Mouse (Mus musculus): ENCODE measurements around the gene Napa. TPM values are rescaled to one million over a fixed set of nuclear protein-coding genes. Genes with fewer than 3 reads are reported as not detected.

Gene Napa
- polyA plus RNA-seq, 1 experiment from 2014 or later, result 214 TPM

GRCm38 (mm10) chr7:16104611-16105388 is 6.5 kb downstream of the Napa start:
- DNase-seq (ENCODE audit: low spot score) (no peak), ATAC-seq (ENCODE audit: low FRiP score) (no peak)
- Histone ChIP-seq H3K36me3 (replicated peaks; ENCODE audit: control insufficient read depth, insufficient read depth) (peaks cover 46% of the 10 kb centered on the region), H3K4me1 (replicated peaks; ENCODE audit: control insufficient read depth, insufficient read depth, low read length) (peaks cover 11% of the 10 kb centered on the region), H3K27ac (no peak overlapping the region), H3K9ac (no peak overlapping the region), H3K4me3 (replicated peaks; ENCODE audit: low read length) (no peak overlapping the region), H3K4me2 (replicated peaks) (no peak overlapping the region), H3K27me3 (ENCODE audit: control insufficient read depth, insufficient read depth, low read length) (no peaks in the 10 kb centered on the region), H3K9me3 (ENCODE audit: control insufficient read depth, low read length) (no peaks in the 10 kb centered on the region)
- WGBS, result 83% methylated on average over 7 of the region's 7 CpGs

DNA sequence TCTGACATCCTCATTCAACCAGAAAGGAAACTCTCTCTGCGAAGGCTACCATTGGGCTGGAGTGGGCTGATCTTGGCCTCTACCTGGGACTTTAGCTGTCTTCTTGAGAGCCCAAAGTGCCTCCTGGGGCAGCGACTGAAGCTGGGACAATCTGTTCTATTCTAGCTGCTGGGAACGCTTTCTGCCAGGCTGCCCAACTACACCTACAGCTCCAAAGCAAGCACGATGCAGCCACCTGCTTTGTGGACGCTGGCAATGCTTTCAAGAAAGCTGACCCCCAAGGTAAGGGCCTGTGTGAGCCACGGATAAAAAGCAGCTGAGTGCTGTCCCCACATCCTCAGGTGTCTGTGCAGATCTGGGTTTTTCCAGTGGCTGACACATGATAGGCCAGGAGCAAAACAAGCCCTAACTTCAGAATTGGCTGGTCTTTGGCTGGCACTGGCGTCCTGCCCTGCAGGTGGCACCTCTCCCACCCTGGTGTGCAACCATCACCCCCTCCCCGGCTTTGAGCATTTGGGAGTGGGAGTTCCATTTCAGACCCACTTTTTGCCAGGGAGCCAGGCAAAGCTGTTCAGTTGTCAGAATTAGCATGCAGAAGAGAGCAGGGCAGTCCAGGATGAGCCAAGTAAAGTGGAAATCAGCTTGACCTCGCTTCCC is 10.8 kb downstream of the Napa start:
- Histone ChIP-seq H3K4me3 (replicated peaks; ENCODE audit: low read length) (no peak overlapping the region), H3K4me1 (replicated peaks; ENCODE audit: control insufficient read depth, insufficient read depth, low read length) (peaks cover 1% of the 10 kb centered on the region; the same call in 1 of the 2 replicates), H3K27ac (no peak overlapping the region), H3K9ac (no peak overlapping the region), H3K27me3 (ENCODE audit: control insufficient read depth, insufficient read depth, low read length) (no peaks in the 10 kb centered on the region), H3K9me3 (ENCODE audit: control insufficient read depth, low read length) (no peaks in the 10 kb centered on the region), H3K4me2 (replicated peaks) (no peak overlapping the region), H3K36me3 (replicated peaks; ENCODE audit: control insufficient read depth, insufficient read depth) (peaks cover 82% of the 10 kb centered on the region)
- 93% methylated on average over 9 of the region's 9 CpGs for WGBS
- DNase-seq (ENCODE audit: low spot score), result no peak
- no peak for ATAC-seq (ENCODE audit: low FRiP score)

DNA sequence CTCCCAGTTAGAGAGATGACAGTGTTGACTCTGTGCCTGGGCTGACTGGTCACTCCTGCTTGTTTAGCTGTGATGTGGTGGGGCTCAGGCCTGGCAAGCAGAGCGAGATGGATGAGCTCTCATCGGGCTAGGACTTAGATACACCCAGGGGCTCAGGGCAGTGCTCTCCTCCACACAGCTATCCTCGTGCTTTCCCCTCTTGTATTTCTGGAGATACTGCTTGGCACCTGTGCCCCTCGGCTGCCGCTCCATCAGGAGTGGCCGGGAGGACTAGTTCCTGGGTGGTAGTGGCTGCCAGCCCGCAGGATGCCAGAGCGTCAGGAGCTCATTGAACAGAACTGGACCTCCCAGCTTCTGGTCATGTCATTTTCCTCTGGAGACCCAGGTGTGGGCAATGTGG is 11.9 kb downstream of the Napa start:
- no peak overlapping the region for H3K4me3 ChIP-seq (replicated peaks; ENCODE audit: low read length)
- H3K27ac ChIP-seq, result no peak overlapping the region
- no peak overlapping the region for H3K4me2 ChIP-seq (replicated peaks)
- 94% methylated on average over 8 of the region's 8 CpGs for WGBS
- no peaks in the 10 kb centered on the region for H3K9me3 ChIP-seq (ENCODE audit: control insufficient read depth, low read length)
- no peak for DNase-seq (ENCODE audit: low spot score)
- H3K27me3 ChIP-seq (ENCODE audit: control insufficient read depth, insufficient read depth, low read length), result no peaks in the 10 kb centered on the region
- no peaks in the 10 kb centered on the region for H3K4me1 ChIP-seq (replicated peaks; ENCODE audit: control insufficient read depth, insufficient read depth, low read length)
- H3K9ac ChIP-seq, result no peak overlapping the region
- ATAC-seq (ENCODE audit: low FRiP score), result no peak
- H3K36me3 ChIP-seq (replicated peaks; ENCODE audit: control insufficient read depth, insufficient read depth), result peaks cover 85% of the 10 kb centered on the region

DNA sequence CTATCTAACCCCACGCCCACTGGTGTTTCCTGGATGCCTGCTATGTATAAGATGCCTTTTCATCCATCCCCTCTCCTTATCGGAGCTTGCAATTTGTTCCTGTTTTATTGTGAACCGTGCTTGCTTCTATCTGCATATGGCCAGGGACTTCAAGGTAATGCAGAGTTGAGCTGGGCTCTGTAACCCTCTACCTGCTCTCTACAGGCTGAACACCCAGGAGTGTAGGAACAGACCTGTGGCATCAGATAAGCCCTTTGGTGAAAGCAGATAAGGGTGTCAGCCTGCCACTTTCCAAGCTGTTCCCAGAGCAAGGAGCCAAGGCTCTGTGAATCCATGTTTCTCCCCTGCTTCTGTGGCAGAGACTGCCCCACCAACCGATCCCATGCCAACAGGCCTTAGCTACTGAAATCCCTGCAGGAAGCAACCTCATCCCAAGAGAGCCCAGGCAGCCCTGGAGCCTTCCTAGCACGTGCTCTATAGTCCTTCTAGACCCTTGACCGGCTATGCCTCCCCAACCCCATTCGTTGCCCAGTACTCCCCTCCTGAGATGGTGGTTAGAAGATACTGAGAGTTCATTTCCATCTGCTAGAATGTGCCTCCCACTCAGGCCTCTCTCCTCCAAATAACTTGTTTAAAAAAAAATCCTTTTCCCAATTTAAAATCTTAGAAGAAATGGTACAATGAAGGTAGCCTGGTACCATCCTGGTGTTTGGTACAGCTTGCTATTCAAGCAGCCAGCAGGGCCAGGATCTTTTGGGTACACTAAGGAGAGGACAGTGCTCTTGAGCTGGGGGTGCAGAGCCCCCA is 13.2 kb downstream of the Napa start:
- Histone ChIP-seq H3K4me2 (replicated peaks) (no peak overlapping the region), H3K4me3 (replicated peaks; ENCODE audit: low read length) (no peak overlapping the region), H3K9ac (no peak overlapping the region), H3K36me3 (replicated peaks; ENCODE audit: control insufficient read depth, insufficient read depth) (peaks cover 91% of the 10 kb centered on the region), H3K27ac (no peak overlapping the region), H3K9me3 (ENCODE audit: control insufficient read depth, low read length) (no peaks in the 10 kb centered on the region), H3K27me3 (ENCODE audit: control insufficient read depth, insufficient read depth, low read length) (no peaks in the 10 kb centered on the region), H3K4me1 (replicated peaks; ENCODE audit: control insufficient read depth, insufficient read depth, low read length) (no peaks in the 10 kb centered on the region)
- 96% methylated on average over 7 of the region's 7 CpGs for WGBS
- ATAC-seq (ENCODE audit: low FRiP score), result no peak
- no peak for DNase-seq (ENCODE audit: low spot score)

- 96% methylated on average over 7 of the region's 7 CpGs for WGBS
- ATAC-seq (ENCODE audit: low FRiP score), result no peak
- H3K36me3 ChIP-seq (replicated peaks; ENCODE audit: control insufficient read depth, insufficient read depth), result peaks cover 64% of the 10 kb centered on the region
- H3K27me3 ChIP-seq (ENCODE audit: control insufficient read depth, insufficient read depth, low read length), result no peaks in the 10 kb centered on the region
- H3K9ac ChIP-seq, result no peak overlapping the region
- no peaks in the 10 kb centered on the region for H3K9me3 ChIP-seq (ENCODE audit: control insufficient read depth, low read length)
- H3K27ac ChIP-seq, result no peak overlapping the region
- H3K4me2 ChIP-seq (replicated peaks), result no peak overlapping the region
- H3K4me1 ChIP-seq (replicated peaks; ENCODE audit: control insufficient read depth, insufficient read depth, low read length), result peaks cover 13% of the 10 kb centered on the region
- no peak for DNase-seq (ENCODE audit: low spot score)
- no peak overlapping the region for H3K4me3 ChIP-seq (replicated peaks; ENCODE audit: low read length)
These were observed 18.2 kb downstream of the Napa start for GRCm38 (mm10) chr7:16116418-16116817.

- WGBS, result 86% methylated on average over 3 of the region's 3 CpGs
- no peaks in the 10 kb centered on the region for H3K27me3 ChIP-seq (ENCODE audit: control insufficient read depth, insufficient read depth, low read length)
- H3K36me3 ChIP-seq (replicated peaks; ENCODE audit: control insufficient read depth, insufficient read depth), result peaks cover 57% of the 10 kb centered on the region
- DNase-seq (ENCODE audit: low spot score) (no peak), ATAC-seq (ENCODE audit: low FRiP score) (no peak)
- H3K4me3 ChIP-seq (replicated peaks; ENCODE audit: low read length), result no peak overlapping the region
- peaks cover 13% of the 10 kb centered on the region for H3K4me1 ChIP-seq (replicated peaks; ENCODE audit: control insufficient read depth, insufficient read depth, low read length)
- H3K9ac ChIP-seq, result no peak overlapping the region
- no peaks in the 10 kb centered on the region for H3K9me3 ChIP-seq (ENCODE audit: control insufficient read depth, low read length)
- no peak overlapping the region for H3K4me2 ChIP-seq (replicated peaks)
- H3K27ac ChIP-seq, result no peak overlapping the region
These were observed 18.8 kb downstream of the Napa start for GRCm38 (mm10) chr7:16117100-16117499.

DNA sequence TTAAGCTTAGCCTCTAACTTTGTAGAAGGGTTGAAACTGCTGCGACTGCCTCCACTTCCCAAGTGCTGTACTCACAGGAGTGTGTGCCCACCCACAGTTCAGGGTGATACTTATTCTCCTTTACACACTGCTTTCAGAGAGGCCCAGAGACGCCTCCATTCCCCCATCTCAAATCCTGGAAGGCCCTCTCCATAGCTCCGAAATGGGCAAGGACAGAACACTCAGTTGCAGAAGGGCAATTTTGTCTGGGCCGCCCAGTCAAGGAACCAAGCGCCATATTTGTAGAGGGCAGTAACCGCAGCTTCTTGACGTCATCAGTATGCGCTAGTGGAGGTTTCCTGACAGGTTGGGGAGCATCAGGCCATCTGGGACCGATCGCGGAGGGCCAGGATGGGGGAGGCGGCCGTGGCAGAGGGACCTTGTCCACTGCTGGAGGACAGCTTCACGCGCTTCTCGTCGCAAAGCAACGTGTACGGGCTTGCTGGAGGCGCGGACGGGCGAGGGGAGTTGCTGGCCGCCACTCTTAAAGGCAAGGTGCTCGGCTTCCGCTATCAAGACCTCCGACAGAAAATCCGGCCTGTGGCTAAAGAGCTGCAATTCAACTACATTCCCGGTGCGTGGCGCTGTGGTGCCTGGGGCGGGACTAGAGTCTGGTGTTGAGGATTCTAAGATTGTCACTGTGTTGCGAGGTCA is 21.5 kb downstream of the Napa start, which contains the start of gene Kptn:
Gene Kptn (plus strand): TSS at position 327 of the 693 bp plus-strand sequence.
- Histone ChIP-seq H3K36me3 (replicated peaks; ENCODE audit: control insufficient read depth, insufficient read depth) (peaks cover 40% of the 10 kb centered on the region), H3K27ac (peak within 1 kb of the TSS; percentile 95), H3K9me3 (ENCODE audit: control insufficient read depth, low read length) (no peaks in the 10 kb centered on the region), H3K4me3 (replicated peaks; ENCODE audit: low read length) (peak within 1 kb of the TSS; percentile 64), H3K9ac (peak within 1 kb of the TSS; percentile 80), H3K27me3 (ENCODE audit: control insufficient read depth, insufficient read depth, low read length) (no peaks in the 10 kb centered on the region), H3K4me1 (replicated peaks; ENCODE audit: control insufficient read depth, insufficient read depth, low read length) (peaks cover 13% of the 10 kb centered on the region), H3K4me2 (replicated peaks) (peak within 1 kb of the TSS; percentile 59)
- DNase-seq (ENCODE audit: low spot score), result peak; percentile 95
- ATAC-seq (ENCODE audit: low FRiP score), result peak; percentile 89
- WGBS, result under 1% methylated on average over 33 of the region's 33 CpGs

DNA sequence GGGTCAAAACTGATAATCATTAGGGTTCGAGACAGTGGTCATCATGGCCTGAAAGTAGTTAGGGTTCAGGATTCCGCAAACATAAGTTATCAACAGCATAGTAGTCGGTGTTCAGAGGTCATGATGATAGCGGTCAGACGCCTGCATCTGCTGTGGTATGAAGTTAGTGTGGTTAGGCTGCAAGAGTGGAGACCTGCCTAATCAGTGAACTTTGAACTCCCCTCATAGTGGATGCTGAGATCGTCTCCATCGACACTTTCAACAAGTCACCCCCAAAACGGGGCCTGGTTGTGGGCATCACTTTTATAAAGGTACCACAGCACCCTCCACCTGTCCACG is 22.0 kb downstream of the Napa start:
- Histone ChIP-seq H3K9me3 (ENCODE audit: control insufficient read depth, low read length) (no peaks in the 10 kb centered on the region), H3K27me3 (ENCODE audit: control insufficient read depth, insufficient read depth, low read length) (no peaks in the 10 kb centered on the region), H3K4me1 (replicated peaks; ENCODE audit: control insufficient read depth, insufficient read depth, low read length) (peaks cover 13% of the 10 kb centered on the region), H3K27ac (0 out of 2 replicates have a peak overlapping the region, but pooled peaks have one; percentile 95), H3K4me3 (replicated peaks; ENCODE audit: low read length) (peak overlapping the region; percentile 64), H3K36me3 (replicated peaks; ENCODE audit: control insufficient read depth, insufficient read depth) (peaks cover 35% of the 10 kb centered on the region), H3K9ac (peak overlapping the region; percentile 80), H3K4me2 (replicated peaks) (peak overlapping the region; percentile 59)
- no peak for ATAC-seq (ENCODE audit: low FRiP score)
- 57% methylated on average over 9 of the region's 9 CpGs for WGBS
- no peak for DNase-seq (ENCODE audit: low spot score)
